Mouse (Mus musculus) olfactory bulb, adult 2 months (tissue): ENCODE data around the gene Vtcn1. TPM values are rescaled to one million over a fixed set of nuclear protein-coding genes. Genes with fewer than 3 reads are reported as not detected.

ENCODE experiments used
- H3K27ac ChIP-seq: fragments of 200-500 bp; 2 replicates; pipeline ENCODE4 v1.5.1; 2012; ENCODE audit warnings: low read depth, low read length; ENCODE audit not compliant: insufficient read depth
- H3K4me1 ChIP-seq: fragments of 200-500 bp; 2 replicates; pipeline ENCODE4 v1.6.1; 2012; ENCODE audit warnings: low read length; ENCODE audit not compliant: control insufficient read depth, insufficient read depth
- H3K4me3 ChIP-seq: fragments of 200-500 bp; 2 replicates; pipeline ENCODE4 v1.5.1; 2012; ENCODE audit warnings: mild to moderate bottlenecking, low read depth, low read length, moderate library complexity; ENCODE audit not compliant: insufficient read depth
- CTCF ChIP-seq: fragments of 200-500 bp; IDR thresholded peaks from 2 replicates; pipeline ENCODE4 v1.5.1; 2012; ENCODE audit warnings: low read depth, mild to moderate bottlenecking, low read length, moderate library complexity; ENCODE audit not compliant: insufficient read depth
- POLR2A ChIP-seq: fragments of 200-500 bp; IDR thresholded peaks from 2 replicates; pipeline ENCODE4 v1.6.1; 2012; ENCODE audit warnings: mild to moderate bottlenecking, low read depth, low read length, moderate library complexity; ENCODE audit not compliant: insufficient read depth
- WGBS: fragments of 180-500 bp; shearing (Covaris S2); methylation state at CpG from one replicate; pipeline ENCODE4 v1.1.7; 2018; 5-methylcytosine and 5-hydroxymethylcytosine counted together
- polyA plus RNA-seq: library from polyadenylated mRNA; stranded (reverse); fragments of >200 nt; gene quantifications from 2 replicates; pipeline ENCODE4 v1.2.4, GENCODE M21; 2012; ENCODE audit warnings: low replicate concordance; ENCODE audit not compliant: missing spikeins, insufficient read depth, insufficient read length

Gene Vtcn1
- polyA plus RNA-seq, 1 experiment = not detected

DNA sequence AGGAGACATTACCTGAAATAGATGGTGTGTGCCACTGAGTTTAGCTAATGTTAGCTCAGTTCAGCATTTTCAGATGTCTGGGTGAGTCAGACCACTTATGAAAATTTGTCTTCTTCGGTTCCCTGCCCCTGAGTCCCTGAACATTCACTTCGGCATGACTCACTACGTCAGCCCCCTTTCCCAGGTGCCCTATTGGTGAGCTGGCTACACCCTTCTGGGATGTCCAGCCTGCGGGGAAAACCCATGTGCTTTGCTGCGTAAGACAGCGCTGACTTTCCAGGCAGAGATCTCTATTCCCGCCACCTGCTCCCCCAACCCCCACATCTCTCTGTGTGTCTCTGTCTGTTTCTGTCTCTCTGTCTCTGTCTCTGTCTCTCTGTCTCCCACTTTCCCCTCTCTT lies 23.1 kb downstream of the Vtcn1 start:
- TF ChIP-seq CTCF (no peak), POLR2A (no peak)
- 70% methylated on average over 7 of the region's 7 CpGs for WGBS
- Histone ChIP-seq H3K27ac (no peak overlapping the region), H3K4me3 (no peak overlapping the region), H3K4me1 (no peaks in the 10 kb centered on the region)

- Histone ChIP-seq H3K4me1 (no peaks in the 10 kb centered on the region), H3K4me3 (no peak overlapping the region), H3K27ac (no peak overlapping the region)
- WGBS = 64% methylated on average over 6 of the region's 6 CpGs
- TF ChIP-seq POLR2A (no peak), CTCF (no peak)
Observed at GRCm38 (mm10) chr3:100850468-100850867, 25.2 kb downstream of the Vtcn1 start.

GRCm38 (mm10) chr3:100856050-100856815 lies 31.0 kb downstream of the Vtcn1 start:
- WGBS = 82% methylated on average over 9 of the region's 9 CpGs
- TF ChIP-seq CTCF = no peak
- no peak for TF ChIP-seq POLR2A

GRCm38 (mm10) chr3:100857139-100857538 lies 31.9 kb downstream of the Vtcn1 start:
- TF ChIP-seq CTCF (no peak), POLR2A (no peak)
- no peak overlapping the region for H3K27ac ChIP-seq
- no peaks in the 10 kb centered on the region for H3K4me1 ChIP-seq
- no peak overlapping the region for H3K4me3 ChIP-seq
- 97% methylated on average over 5 of the region's 5 CpGs for WGBS

More at GRCm38 (mm10) chr3:100856050-100856815, 31.0 kb downstream of the Vtcn1 start:
- no peak overlapping the region for H3K27ac ChIP-seq
- H3K4me1 ChIP-seq = no peaks in the 10 kb centered on the region
- H3K4me3 ChIP-seq = no peak overlapping the region

DNA sequence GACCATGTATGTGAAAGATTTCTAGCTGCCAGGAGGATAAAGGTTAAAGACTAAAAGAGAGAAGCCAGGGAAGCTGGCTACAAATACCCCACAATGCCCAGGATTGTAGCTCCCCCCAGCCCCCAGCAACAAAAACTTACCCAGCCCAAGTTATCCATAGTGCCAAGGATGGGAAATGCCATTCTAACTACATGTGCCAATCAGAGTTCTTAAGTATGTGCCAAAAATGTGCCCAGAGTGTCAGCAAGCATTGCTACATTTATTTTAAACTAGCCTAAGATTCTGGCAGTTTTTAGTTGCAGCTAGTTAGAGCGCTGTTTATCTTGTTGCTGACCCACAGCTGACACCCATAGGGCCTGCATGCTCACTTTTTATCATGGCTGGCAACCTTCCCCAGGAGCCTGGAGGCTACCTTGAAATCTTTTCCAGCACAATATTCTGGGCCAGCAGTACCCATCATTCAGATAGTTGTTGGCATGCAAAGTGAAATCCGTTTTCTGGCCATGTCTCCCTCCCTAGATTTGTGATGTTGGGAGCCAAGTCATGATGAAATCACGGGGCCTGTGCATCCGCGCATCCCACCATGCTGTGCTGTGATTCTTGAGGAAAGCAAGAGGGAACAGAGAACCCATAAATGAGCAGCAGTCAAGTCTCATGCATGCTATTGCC lies 33.2 kb downstream of the Vtcn1 start:
- H3K27ac ChIP-seq = no peak overlapping the region
- TF ChIP-seq CTCF (no peak), POLR2A (no peak)
- H3K4me1 ChIP-seq = no peaks in the 10 kb centered on the region
- H3K4me3 ChIP-seq = no peak overlapping the region
- WGBS = 75% methylated on average over 5 of the region's 5 CpGs

GRCm38 (mm10) chr3:100861307-100862303 lies 36.3 kb downstream of the Vtcn1 start:
- Histone ChIP-seq H3K4me1 (no peaks in the 10 kb centered on the region), H3K27ac (no peak overlapping the region), H3K4me3 (no peak overlapping the region)
- no peak for TF ChIP-seq POLR2A
- TF ChIP-seq CTCF = no peak
- WGBS = 46% methylated on average over 23 of the region's 23 CpGs

GRCm38 (mm10) chr3:100866946-100867345 lies 41.7 kb downstream of the Vtcn1 start:
- H3K4me1 ChIP-seq = no peaks in the 10 kb centered on the region
- TF ChIP-seq CTCF = no peak
- no peak for TF ChIP-seq POLR2A
- H3K4me3 ChIP-seq = no peak overlapping the region
- no peak overlapping the region for H3K27ac ChIP-seq
- 37% methylated on average over 5 of the region's 5 CpGs for WGBS

DNA sequence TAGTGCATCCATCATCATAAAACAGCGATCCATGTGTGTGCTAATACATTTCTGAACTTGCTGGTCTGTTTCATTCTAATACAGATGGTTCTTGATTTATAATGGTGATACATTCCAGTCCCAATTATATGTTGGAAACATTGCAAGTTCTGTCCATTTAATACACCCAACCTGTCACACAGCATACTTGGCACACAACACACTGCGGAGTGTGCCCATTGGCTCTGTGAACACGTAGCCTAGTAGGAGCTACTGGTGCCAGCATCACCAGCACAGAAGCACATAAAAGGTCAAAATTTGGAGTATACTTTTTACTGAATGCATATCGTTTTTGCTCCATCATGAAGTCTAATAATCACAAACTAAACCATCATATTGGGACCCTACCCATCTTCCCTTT lies 51.8 kb downstream of the Vtcn1 start:
- WGBS = 91% methylated on average over 4 of the region's 4 CpGs
- no peak overlapping the region for H3K4me3 ChIP-seq
- no peak for TF ChIP-seq CTCF
- TF ChIP-seq POLR2A = no peak
- H3K27ac ChIP-seq = no peak overlapping the region
- peaks cover 6% of the 10 kb centered on the region; the same call in 1 of the 2 replicates for H3K4me1 ChIP-seq
